Mouse (Mus musculus) kidney, adult 2 months (tissue): ENCODE results near the gene Dera. TPM values are rescaled to one million over a fixed set of nuclear protein-coding genes. Genes with fewer than 3 reads are reported as not detected.

Source experiments
- DNase-seq: peaks from one replicate; pipeline ENCODE4 v3.0.0; 2021
- H3K27ac ChIP-seq: fragments of 200-500 bp; 2 replicates; pipeline ENCODE4 v1.5.1; 2012; ENCODE audit warnings: low read depth, low read length, control low read depth, inconsistent platforms; ENCODE audit not compliant: insufficient read depth
- H3K27me3 ChIP-seq: fragments of 200-500 bp; replicated peaks from 2 replicates; pipeline ENCODE4 v1.6.1; 2012; ENCODE audit warnings: mild to moderate bottlenecking, moderate library complexity, low read length, inconsistent platforms; ENCODE audit not compliant: control insufficient read depth, insufficient read depth
- H3K36me3 ChIP-seq: fragments of 200-500 bp; 2 replicates; pipeline ENCODE4 v1.6.1; 2012; ENCODE audit warnings: mild to moderate bottlenecking, moderate library complexity, low read length, inconsistent platforms; ENCODE audit not compliant: control insufficient read depth, insufficient read depth
- H3K4me1 ChIP-seq: fragments of 200-500 bp; 2 replicates; pipeline ENCODE4 v1.6.1; 2011; ENCODE audit warnings: low read length; ENCODE audit not compliant: control insufficient read depth, insufficient read depth
- H3K4me3 ChIP-seq: fragments of 200-500 bp; 2 replicates; pipeline ENCODE4 v1.5.1; 2011; ENCODE audit warnings: mild to moderate bottlenecking, low read depth, low read length, control low read depth; ENCODE audit not compliant: insufficient read depth
- CTCF ChIP-seq: fragments of 200-500 bp; conservative IDR thresholded peaks from 2 replicates; pipeline ENCODE4 v1.5.1; 2011; ENCODE audit warnings: low read depth, mild to moderate bottlenecking, control low read depth, low read length, moderate library complexity, mixed read lengths; ENCODE audit not compliant: insufficient read depth, insufficient read length
- POLR2A ChIP-seq: fragments of 200-500 bp; IDR thresholded peaks from one replicate; pipeline ENCODE4 v1.6.1; 2011; ENCODE audit warnings: low read depth, low read length, control low read depth
- WGBS: fragments of 180-500 bp; shearing (Covaris S2); methylation state at CpG from one replicate; pipeline ENCODE4 v1.1.7; 2018; 5-methylcytosine and 5-hydroxymethylcytosine counted together
- polyA plus RNA-seq: library from polyadenylated mRNA; depleted of rRNA; stranded (reverse); fragments of >200 nt; gene quantifications from 2 replicates; pipeline ENCODE4 v1.2.3, GENCODE M21; 2012

The Dera gene
- polyA plus RNA-seq, 1 experiment: 38.2 TPM

DNA sequence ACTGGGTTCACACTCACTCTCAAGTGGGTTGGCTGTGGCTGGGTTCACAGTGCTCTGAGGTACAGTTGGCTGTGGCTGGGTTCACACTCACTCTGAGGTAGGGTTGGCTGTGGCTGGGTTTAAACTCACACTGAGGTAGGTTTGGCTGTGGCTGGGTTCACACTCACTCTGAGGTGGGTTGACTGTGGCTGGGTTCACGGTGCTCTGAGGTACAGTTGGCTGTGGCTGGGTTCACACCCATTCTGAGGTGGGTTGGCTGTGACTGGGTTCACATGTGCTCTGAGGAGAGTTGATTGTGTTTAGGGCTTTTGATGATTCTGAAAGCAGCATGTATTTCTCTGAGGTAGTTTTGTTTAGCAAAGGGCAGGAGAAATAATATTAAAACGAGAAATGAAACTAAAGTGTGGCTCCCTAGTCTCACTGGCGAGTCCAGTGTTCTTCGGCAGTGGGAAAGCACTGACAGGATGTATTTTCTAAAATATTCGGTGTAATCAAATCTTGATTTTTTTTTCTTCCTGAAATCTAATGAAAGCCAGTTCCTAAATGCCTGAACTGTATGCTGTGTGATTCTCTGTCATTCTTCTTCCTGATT, 70.8 kb downstream of the Dera start:
- H3K27me3 ChIP-seq: no peaks in the 10 kb centered on the region
- no peak overlapping the region for H3K27ac ChIP-seq
- no peaks in the 10 kb centered on the region for H3K4me1 ChIP-seq
- 81% methylated on average over 5 of the region's 5 CpGs for WGBS
- TF ChIP-seq POLR2A: no peak
- TF ChIP-seq CTCF: no peak
- no peak overlapping the region for H3K4me3 ChIP-seq
- no peak for DNase-seq
- peaks cover under 1% of the 10 kb centered on the region; the same call in 1 of the 2 replicates for H3K36me3 ChIP-seq

DNA sequence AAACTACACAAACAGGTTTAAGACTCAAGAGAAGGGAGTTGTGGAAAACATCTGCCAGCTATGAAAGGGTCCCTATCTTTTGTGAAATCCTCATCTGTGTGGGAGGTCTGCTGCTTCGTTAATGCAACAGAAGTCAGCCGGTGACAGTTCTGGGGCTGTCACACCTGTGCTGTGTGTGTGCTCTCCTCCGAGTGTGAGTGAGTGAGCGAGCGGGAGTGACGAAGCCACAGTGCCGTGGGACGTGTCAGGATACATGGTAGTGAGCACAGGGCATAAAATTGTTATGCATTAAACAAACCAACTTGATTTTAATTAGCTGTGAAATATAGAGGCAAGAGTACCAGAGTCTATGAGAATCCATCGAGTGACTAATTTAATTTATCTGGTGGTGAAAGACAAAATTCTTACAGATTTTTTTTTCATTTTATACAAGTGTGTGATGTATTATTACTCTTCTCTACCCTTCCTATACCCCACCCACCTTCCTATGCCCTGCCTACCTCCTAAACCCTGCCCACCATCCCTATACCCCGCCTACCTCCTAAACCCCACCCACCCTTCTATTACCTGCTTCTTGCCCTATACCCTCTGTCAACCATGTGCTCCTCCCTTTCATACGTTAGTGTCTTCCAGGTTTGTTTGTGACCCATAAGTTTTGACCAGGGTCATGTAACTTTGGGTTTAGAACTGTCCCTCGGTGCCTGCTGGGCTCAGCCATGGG, 74.9 kb downstream of the Dera start:
- DNase-seq: no peak
- Histone ChIP-seq H3K36me3 (peaks cover 4% of the 10 kb centered on the region), H3K27me3 (no peaks in the 10 kb centered on the region), H3K27ac (no peak overlapping the region), H3K4me3 (no peak overlapping the region), H3K4me1 (no peaks in the 10 kb centered on the region)
- WGBS: 78% methylated on average over 12 of the region's 12 CpGs
- TF ChIP-seq CTCF (no peak), POLR2A (no peak)

DNA sequence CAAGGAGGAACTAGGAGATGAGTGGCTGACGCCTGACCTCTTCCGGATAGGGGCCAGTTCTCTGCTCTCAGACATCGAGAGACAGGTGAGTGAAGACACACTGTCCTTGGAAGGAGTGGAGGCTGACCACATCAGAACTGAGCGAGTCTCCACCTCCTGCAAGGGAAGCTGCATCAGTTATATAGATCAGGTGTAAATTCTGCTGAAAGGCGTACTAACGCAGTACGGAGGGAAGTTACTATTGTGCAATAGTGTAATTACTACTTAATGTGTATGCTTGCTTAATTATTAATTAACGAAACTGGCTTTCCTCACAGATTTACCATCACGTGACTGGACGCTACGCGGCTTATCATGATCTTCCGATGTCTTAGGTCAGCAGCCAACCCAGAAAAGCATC, 82.5 kb downstream of the Dera start:
- Histone ChIP-seq H3K27ac (no peak overlapping the region), H3K4me3 (no peak overlapping the region), H3K27me3 (no peaks in the 10 kb centered on the region), H3K36me3 (no peaks in the 10 kb centered on the region), H3K4me1 (no peaks in the 10 kb centered on the region)
- 67% methylated on average over 13 of the region's 13 CpGs for WGBS
- no peak for DNase-seq
- TF ChIP-seq POLR2A (no peak), CTCF (no peak)

DNA sequence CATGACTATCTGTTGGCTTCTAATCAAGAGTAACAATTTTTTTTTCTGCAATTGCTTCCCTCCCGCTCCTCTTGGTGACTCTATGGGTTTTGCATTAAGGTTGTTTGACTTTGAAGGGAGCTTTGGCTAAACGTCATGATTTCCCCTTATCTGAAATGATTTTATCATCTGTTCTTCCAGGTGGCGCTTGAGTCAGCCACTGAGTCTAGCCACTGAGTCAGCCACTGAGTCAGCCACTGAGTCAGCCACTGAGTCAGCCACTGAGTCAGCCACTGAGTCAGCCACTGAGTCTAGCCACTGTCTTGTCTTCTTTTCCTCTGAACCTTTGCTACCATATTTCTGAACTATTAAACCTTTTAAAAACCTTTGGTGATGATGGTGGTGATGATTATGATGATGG, 89.0 kb downstream of the Dera start:
- Histone ChIP-seq H3K4me1 (no peaks in the 10 kb centered on the region), H3K27ac (no peak overlapping the region), H3K4me3 (no peak overlapping the region), H3K27me3 (no peaks in the 10 kb centered on the region), H3K36me3 (no peaks in the 10 kb centered on the region)
- WGBS: 84% methylated on average over 3 of the region's 3 CpGs
- no peak for DNase-seq
- no peak for TF ChIP-seq CTCF

DNA sequence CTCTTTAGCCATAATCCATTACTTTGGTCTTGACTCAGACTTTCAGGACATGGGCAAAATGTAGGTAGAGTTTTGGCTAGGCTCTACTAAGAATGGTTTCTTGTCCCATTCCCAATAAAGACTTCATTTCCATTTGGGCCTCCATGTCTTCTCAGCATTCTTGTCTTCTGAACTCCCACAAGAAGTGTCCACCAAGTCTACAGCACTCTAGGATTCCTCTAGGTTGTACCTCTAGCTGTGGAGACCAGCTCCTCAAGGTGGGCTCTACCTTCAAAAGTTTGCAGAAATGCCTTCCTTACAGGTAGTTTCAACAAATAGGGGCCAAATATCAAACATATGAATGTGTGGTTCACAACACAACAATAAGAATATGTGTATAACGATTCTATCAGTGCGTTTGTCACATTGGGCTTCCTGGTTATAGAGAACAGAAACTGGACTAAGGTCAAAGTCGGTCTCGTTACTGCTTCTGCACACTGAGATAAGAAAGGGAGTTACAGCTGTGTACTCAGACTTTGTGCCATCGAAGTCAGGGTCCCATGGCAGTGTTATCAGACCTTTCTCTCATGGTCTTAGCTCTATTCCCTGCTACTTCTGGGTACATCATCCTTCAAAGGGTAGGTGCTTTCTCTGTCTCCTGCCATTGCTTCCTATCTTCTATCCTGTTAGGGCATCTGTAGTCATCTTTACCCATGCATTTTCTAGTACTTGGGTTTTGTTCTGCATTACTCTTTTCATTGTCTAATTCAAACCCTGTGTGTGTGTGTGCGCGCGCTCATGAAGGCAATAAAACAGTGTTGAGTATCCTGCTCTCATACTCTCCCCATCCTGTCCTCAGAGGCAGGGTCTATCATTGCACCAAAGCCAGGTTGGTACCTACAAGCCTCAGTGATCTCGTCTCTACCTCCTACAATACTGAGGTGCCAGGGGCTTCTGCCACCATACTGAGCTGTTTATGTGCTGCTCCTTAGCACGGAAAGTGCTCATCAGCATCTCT, 103.2 kb downstream of the Dera start:
- Histone ChIP-seq H3K27ac (no peak overlapping the region), H3K4me1 (no peaks in the 10 kb centered on the region), H3K4me3 (no peak overlapping the region), H3K27me3 (no peaks in the 10 kb centered on the region), H3K36me3 (no peaks in the 10 kb centered on the region)
- no peak for DNase-seq
- no peak for TF ChIP-seq POLR2A
- TF ChIP-seq CTCF: no peak
- WGBS: 95% methylated on average over 10 of the region's 10 CpGs

DNA sequence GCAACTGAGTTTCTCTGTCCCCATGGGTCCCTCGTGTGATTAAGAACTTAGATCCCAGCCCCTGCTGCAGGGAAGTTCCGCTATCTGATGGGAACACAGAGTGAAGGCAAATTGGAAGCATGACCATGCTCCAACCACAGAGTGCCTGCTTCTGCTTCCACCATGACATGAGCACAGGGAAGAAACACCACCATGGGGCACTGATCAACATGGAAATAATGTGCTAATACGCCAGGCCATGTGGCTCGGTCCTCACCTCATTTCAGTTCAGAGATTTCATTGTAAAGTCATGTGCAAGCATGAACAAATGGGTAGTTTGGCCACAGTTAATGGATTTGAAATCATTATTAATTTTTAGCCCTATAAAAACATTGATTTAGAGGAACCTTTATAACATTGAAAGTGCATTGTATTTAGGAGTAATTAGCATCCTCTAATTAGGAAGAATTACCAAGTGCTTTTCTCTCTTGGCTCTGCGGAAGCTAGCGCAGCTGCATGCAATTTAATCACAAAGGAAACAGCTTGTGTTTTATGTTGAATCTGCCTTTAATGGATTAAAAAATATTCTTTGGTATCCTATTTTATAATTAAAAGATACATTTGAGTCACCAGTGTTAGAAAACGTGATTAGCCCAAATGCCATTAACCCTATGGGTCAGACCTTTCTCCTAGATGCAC, 115.7 kb downstream of the Dera start:
- Histone ChIP-seq H3K27me3 (no peaks in the 10 kb centered on the region), H3K4me3 (no peak overlapping the region), H3K36me3 (no peaks in the 10 kb centered on the region), H3K4me1 (0 out of 2 replicates have a peak, but pooled peaks cover 3% of the 10 kb centered on the region), H3K27ac (no peak overlapping the region)
- DNase-seq: no peak
- no peak for TF ChIP-seq POLR2A
- no peak for TF ChIP-seq CTCF
- WGBS: 86% methylated on average over 7 of the region's 7 CpGs
